Mouse (Mus musculus): Measurements from ENCODE around the gene Vmn1r149. TPM values are rescaled to one million over a fixed set of nuclear protein-coding genes. Genes with fewer than 3 reads are reported as not detected.
"Not testable (repeated sequence)": the region's sequence is repeated elsewhere in the genome, so short reads cannot be mapped to it uniquely, and the experiment has no call there.

The Vmn1r149 gene
- total RNA-seq (2021): not detected
- long read RNA-seq: 0 reads

DNA sequence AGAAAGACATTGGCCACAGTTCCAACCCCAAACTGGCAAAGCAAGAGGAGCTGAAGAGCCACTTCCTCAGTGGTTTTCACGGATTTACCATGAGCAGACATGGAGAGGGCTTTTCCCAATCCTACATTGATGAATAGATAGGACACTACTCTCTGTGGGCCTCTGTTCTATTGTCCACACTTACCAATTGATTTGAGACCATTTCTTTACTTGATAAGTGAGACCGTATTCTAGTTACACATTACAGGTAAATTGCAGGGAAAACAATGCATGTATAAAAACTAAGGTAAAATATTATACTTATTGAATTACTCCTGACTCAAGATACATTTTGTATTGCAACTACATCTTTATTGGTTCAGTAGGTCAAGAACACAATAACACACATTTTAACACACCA, at the start of gene Vmn1r149:
Vmn1r149 (minus strand) TSS at position 101 of the 400 bp plus-strand sequence.
- DNase-seq (ENCODE audit: low spot score in 2 of 2): not testable (repeated sequence)

DNA sequence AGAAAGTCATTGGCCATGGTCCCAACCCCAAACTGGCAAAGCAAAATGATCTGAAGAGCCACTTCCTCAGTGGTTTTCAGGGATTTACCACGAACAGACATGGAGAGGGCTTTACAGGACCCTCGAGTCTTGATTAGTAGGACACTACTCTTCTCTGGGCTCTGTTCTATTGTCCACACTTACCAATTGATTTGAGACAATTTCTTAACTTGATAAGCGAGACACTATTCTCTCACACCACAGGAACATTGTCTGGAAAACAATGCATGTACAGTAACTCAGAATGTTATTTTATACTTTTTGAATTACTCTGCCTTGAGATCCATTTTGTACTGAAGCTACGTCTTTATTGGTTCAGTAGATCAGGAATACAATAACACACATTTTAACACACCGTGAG, 25.9 kb upstream of the Vmn1r149 start, which contains the start of gene Gm10665:
Gm10665 (minus strand) TSS at position 101 of the 400 bp plus-strand sequence.
- not testable (repeated sequence) for DNase-seq (ENCODE audit: low spot score in 2 of 2)

DNA sequence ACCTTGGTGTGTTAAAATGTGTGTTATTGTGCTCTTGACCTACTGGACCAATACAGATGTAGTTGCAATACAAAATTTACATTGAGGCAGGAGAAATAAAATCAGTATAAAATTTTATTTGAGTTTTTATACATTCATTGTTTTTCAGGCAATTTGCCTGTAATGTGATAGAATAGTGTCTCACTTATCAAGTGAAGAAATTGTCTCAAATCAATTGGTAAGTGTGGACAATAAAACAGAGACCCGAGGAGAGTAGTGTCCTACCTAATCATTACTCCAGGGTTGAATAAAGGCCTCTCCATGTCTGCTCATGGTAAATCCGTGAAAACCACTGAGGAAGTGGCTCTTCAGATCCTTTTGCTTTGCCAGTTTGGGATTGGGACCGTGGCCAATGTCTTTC, 24.7 kb downstream of the Vmn1r149 start, which contains the start of gene Vmn1r148:
Vmn1r148 (plus strand) TSS at position 301 of the 400 bp plus-strand sequence.
- not testable (repeated sequence) for DNase-seq (ENCODE audit: low spot score in 2 of 2)

Other genes with a start within 250 kb of the Vmn1r149 start
- gene Vmn1r143, start 248.9 kb downstream of the Vmn1r149 start, total RNA-seq (2021): not detected
- not detected for gene Gm8653, start 237.0 kb downstream of the Vmn1r149 start, total RNA-seq (2021)
- not detected for gene Gm8453, start 208.7 kb downstream of the Vmn1r149 start, total RNA-seq (2021)
- gene Gm4187, start 108.5 kb downstream of the Vmn1r149 start, total RNA-seq (2021): not detected
- gene Gm8660, start 67.2 kb downstream of the Vmn1r149 start, total RNA-seq (2021): not detected
- not detected for gene Vmn1r148, start 24.6 kb downstream of the Vmn1r149 start, total RNA-seq (2021)
- not detected for gene Gm10665, start 25.8 kb upstream of the Vmn1r149 start, total RNA-seq (2021)
- gene Vmn1r151, start 61.4 kb upstream of the Vmn1r149 start, total RNA-seq (2021): not detected
- gene Vmn1r152, start 84.7 kb upstream of the Vmn1r149 start, total RNA-seq (2021): not detected
- not detected for gene Gm8677, start 96.7 kb upstream of the Vmn1r149 start, total RNA-seq (2021)
- not detected for gene Gm4201, start 127.1 kb upstream of the Vmn1r149 start, total RNA-seq (2021)
- not detected for gene Gm4565, start 149.9 kb upstream of the Vmn1r149 start, total RNA-seq (2021)
- gene Vmn1r155, start 219.8 kb upstream of the Vmn1r149 start, total RNA-seq (2021): not detected